Mouse (Mus musculus): Measurements from ENCODE around the gene Siglece. TPM values are rescaled to one million over a fixed set of nuclear protein-coding genes. Genes with fewer than 3 reads are reported as not detected.
"Not testable (repeated sequence)": the region's sequence is repeated elsewhere in the genome, so short reads cannot be mapped to it uniquely, and the experiment has no call there.

Siglece gene
- 14.5 and 24.2 TPM in 2 replicates for polyA plus RNA-seq (2011; ENCODE audit: insufficient read depth, insufficient read length, low replicate concordance, missing spikeins)

DNA sequence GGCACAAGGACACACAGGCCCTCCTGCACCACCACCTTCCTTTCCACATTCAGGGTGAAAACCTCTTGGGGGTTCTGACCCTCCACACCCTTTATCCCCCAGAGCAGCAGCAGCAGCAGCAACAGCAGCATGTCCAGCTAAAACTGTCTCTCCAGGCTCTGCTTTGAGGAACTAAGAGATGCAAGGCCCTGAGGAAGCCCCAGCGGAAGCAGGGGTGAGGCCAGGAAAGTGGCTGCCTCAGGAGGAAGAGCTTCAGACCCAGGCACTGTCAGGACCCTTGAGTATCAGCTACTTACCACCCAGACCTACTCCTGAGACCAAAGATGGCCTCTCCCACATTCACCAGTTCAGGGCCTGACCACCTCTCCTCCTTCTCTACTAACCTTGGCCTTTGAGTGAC lies at the start of gene Siglece:
Gene Siglece, minus strand, starts transcription at position 160 of the 400 bp plus-strand sequence.
- Histone ChIP-seq H3K27ac (ENCODE audit: control insufficient read depth, insufficient read depth, low read depth, low read length, poor library complexity) (peak within 1 kb of the TSS; percentile 60; the same call in 1 of the 2 replicates), H3K4me3 (replicated peaks; ENCODE audit: control insufficient read depth, low read depth, low read length) (peak within 1 kb of the TSS; percentile 57), H3K4me1 (ENCODE audit: control insufficient read depth, insufficient read depth, low read length) (peaks cover 11% of the 10 kb centered on the region; the same call in 1 of the 2 replicates)
- TF ChIP-seq POLR2A (IDR thresholded peaks at IDR 0.05; ENCODE audit: borderline replicate concordance, control insufficient read depth, low read depth, low read length), result no peak
- no peak for TF ChIP-seq CTCF (IDR thresholded peaks at IDR 0.05; ENCODE audit: control insufficient read depth, insufficient read depth, low read length)
- 29% methylated on average over 1 of the region's 1 CpGs for WGBS

DNA sequence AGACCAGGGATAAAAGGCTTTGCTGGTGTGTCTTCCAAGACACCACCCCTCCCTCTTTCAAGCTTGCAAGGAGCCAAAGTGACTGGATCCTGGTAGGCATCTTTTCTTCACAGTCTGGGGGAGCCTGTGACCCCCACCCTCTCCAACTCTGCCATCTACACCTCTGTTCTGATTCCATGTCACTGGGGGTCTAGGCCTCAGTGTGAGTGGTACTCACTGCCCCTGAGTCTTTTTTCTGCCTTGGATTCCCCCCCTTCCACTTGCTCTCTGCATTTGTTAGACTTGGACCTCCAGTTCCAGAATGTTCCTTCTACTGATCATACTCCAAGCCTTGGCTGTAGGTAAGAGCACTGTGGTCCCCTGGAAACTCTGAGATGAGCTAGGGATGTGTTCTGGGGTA lies 30.2 kb upstream of the Siglece start, which contains the start of gene Klk14:
Gene Klk14, plus strand, starts transcription at position 301 of the 400 bp plus-strand sequence.
- Histone ChIP-seq H3K4me1 (ENCODE audit: control insufficient read depth, insufficient read depth, low read length) (no peaks in the 10 kb centered on the region), H3K4me3 (replicated peaks; ENCODE audit: control insufficient read depth, low read depth, low read length) (no peak within 1 kb of the TSS), H3K27ac (ENCODE audit: control insufficient read depth, insufficient read depth, low read depth, low read length, poor library complexity) (no peak within 1 kb of the TSS)
- no peak for TF ChIP-seq CTCF (IDR thresholded peaks at IDR 0.05; ENCODE audit: control insufficient read depth, insufficient read depth, low read length)
- TF ChIP-seq POLR2A (IDR thresholded peaks at IDR 0.05; ENCODE audit: borderline replicate concordance, control insufficient read depth, low read depth, low read length), result no peak

- H3K4me1 ChIP-seq (ENCODE audit: control insufficient read depth, insufficient read depth, low read length), result no peaks in the 10 kb centered on the region
- 30% methylated on average over 7 of the region's 7 CpGs for WGBS
- TF ChIP-seq CTCF (IDR thresholded peaks at IDR 0.05; ENCODE audit: control insufficient read depth, insufficient read depth, low read length) (no peak), POLR2A (IDR thresholded peaks at IDR 0.05; ENCODE audit: borderline replicate concordance, control insufficient read depth, low read depth, low read length) (no peak)
- no peak overlapping the region for H3K4me3 ChIP-seq (replicated peaks; ENCODE audit: control insufficient read depth, low read depth, low read length)
- no peak overlapping the region for H3K27ac ChIP-seq (ENCODE audit: control insufficient read depth, insufficient read depth, low read depth, low read length, poor library complexity)
Measured at GRCm38 (mm10) chr7:43685088-43685487, 25.1 kb upstream of the Siglece start.

DNA sequence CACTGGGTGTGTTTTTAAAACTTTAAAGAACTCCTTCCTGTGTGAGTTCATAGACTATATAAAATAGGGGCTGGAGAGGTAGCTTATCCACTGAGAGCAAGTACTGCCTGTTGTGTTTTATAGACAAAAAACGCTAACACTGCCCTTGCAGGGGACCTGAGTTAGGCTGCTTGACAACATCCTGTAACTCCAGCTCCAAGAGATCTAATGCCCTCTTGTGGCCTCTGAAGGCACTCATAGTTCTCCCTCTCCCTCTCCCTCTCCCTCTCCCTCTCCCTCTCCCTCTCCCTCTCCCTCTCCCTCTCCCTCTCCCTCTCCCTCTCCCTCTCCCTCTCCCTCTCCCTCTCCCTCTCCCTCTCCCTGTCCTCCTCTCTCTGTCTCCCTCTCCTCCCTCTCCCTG lies 22.6 kb upstream of the Siglece start:
- not testable (repeated sequence) for H3K4me3 ChIP-seq (replicated peaks; ENCODE audit: control insufficient read depth, low read depth, low read length); H3K27ac ChIP-seq (ENCODE audit: control insufficient read depth, insufficient read depth, low read depth, low read length, poor library complexity); H3K4me1 ChIP-seq (ENCODE audit: control insufficient read depth, insufficient read depth, low read length)
- WGBS, result 8% methylated on average over 1 of the region's 1 CpGs

DNA sequence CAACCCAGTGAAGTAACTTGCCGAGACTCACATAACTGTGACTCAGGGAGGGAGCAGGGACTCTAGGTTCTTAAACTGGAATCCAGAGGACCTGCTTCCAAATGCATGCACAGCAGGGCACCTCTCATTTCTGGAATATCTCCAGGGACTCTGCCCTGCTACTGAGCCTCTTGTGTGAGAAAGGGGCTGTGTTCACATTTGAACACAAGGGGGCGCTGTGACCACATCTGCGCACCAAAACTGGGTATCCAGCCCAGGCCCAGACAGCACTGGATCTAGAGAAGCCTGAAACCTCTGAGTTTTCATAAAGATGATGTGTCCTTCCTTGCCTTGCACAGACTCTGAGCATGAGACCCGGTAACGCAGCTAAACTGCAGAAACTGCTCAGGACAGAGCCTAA lies 21.0 kb upstream of the Siglece start:
- H3K4me3 ChIP-seq (replicated peaks; ENCODE audit: control insufficient read depth, low read depth, low read length), result no peak overlapping the region
- H3K27ac ChIP-seq (ENCODE audit: control insufficient read depth, insufficient read depth, low read depth, low read length, poor library complexity), result no peak overlapping the region
- TF ChIP-seq POLR2A (IDR thresholded peaks at IDR 0.05; ENCODE audit: borderline replicate concordance, control insufficient read depth, low read depth, low read length), result no peak
- peak; percentile 88 for TF ChIP-seq CTCF (IDR thresholded peaks at IDR 0.05; ENCODE audit: control insufficient read depth, insufficient read depth, low read length)
- no peaks in the 10 kb centered on the region for H3K4me1 ChIP-seq (ENCODE audit: control insufficient read depth, insufficient read depth, low read length)
- WGBS, result 35% methylated on average over 5 of the region's 5 CpGs

DNA sequence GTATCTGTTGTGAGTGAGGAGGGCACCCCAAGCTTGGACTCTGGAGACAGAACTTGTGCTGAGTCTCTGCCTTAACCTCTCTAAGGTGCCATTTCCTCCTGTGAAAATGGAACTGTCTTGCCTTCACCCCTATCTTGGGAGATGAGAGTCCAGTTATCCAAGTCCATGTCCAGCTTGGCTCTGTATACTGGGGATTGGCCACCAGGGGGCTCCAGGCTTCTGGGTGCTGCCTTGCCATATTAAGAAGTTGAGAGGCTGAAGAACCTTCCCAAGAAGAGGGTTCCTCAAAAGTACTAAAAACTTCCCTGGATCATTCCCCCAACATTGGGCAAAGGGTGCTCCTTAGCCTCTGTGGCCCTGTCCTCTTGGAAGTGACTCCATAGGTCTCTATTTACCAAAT lies 18.6 kb upstream of the Siglece start:
- H3K4me3 ChIP-seq (replicated peaks; ENCODE audit: control insufficient read depth, low read depth, low read length), result no peak overlapping the region
- no peaks in the 10 kb centered on the region for H3K4me1 ChIP-seq (ENCODE audit: control insufficient read depth, insufficient read depth, low read length)
- no peak overlapping the region for H3K27ac ChIP-seq (ENCODE audit: control insufficient read depth, insufficient read depth, low read depth, low read length, poor library complexity)
- TF ChIP-seq CTCF (IDR thresholded peaks at IDR 0.05; ENCODE audit: control insufficient read depth, insufficient read depth, low read length) (peak; percentile 61), POLR2A (IDR thresholded peaks at IDR 0.05; ENCODE audit: borderline replicate concordance, control insufficient read depth, low read depth, low read length) (no peak)

GRCm38 (mm10) chr7:43675091-43675490 lies 15.1 kb upstream of the Siglece start:
- Histone ChIP-seq H3K27ac (ENCODE audit: control insufficient read depth, insufficient read depth, low read depth, low read length, poor library complexity) (no peak overlapping the region), H3K4me1 (ENCODE audit: control insufficient read depth, insufficient read depth, low read length) (no peaks in the 10 kb centered on the region; the same call in 1 of the 2 replicates), H3K4me3 (replicated peaks; ENCODE audit: control insufficient read depth, low read depth, low read length) (no peak overlapping the region)
- WGBS, result 93% methylated on average over 32 of the region's 32 CpGs
- no peak for TF ChIP-seq CTCF (IDR thresholded peaks at IDR 0.05; ENCODE audit: control insufficient read depth, insufficient read depth, low read length)
- TF ChIP-seq POLR2A (IDR thresholded peaks at IDR 0.05; ENCODE audit: borderline replicate concordance, control insufficient read depth, low read depth, low read length), result no peak

- TF ChIP-seq CTCF (IDR thresholded peaks at IDR 0.05; ENCODE audit: control insufficient read depth, insufficient read depth, low read length), result no peak
- no peak for TF ChIP-seq POLR2A (IDR thresholded peaks at IDR 0.05; ENCODE audit: borderline replicate concordance, control insufficient read depth, low read depth, low read length)
- peak overlapping the region; percentile 89 for H3K4me3 ChIP-seq (replicated peaks; ENCODE audit: control insufficient read depth, low read depth, low read length)
- 17% methylated on average over 10 of the region's 10 CpGs for WGBS
- peaks cover 1% of the 10 kb centered on the region; the same call in 1 of the 2 replicates for H3K4me1 ChIP-seq (ENCODE audit: control insufficient read depth, insufficient read depth, low read length)
- H3K27ac ChIP-seq (ENCODE audit: control insufficient read depth, insufficient read depth, low read depth, low read length, poor library complexity), result no peak overlapping the region
Measured at GRCm38 (mm10) chr7:43672581-43673260, 12.8 kb upstream of the Siglece start.
